Mouse (Mus musculus): ENCODE data around the gene Mb21d2.

DNA sequence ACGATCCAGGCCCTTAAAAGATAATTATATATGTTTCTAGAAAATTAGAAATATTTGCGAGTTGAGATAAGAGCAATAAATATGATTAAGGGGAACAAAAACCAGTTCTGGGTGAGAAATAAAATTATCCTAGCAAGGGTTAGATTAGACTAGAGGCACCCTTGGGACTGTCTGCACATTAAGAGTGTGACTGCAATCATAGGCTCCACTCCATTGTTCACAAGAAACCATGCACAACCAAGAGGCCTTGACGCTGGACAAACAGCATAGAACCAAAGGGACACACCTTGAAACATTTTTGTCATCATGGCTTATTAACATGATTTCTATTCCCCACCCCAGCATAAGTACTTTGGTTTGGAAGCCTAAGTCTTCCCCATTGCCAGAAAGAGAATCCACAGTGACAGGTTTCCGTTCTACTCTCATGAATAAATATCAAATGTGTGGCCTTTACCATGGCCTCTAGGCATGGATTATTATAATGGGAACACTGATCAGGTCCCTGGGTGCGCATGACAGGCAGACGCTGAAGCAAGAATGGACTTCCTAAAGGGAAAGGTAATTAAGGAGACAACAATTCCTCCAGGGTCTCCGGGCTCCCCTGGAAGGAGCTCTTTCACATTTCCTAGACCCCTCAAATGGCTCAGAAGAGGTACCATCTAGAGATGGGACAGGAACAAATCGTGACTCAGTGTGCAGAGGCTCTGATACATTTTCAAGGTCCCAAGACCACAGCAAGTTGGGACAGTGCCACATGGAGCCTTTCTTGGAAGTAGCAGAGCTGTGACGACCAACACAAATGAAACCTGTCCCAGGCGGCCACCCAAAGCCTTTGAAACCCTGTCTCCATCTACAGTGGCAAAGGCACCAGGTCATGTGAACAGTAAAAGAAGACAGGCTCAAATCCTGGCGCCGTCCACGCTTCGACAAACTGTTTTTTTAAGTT lies 26.6 kb downstream of the Mb21d2 start:
- TF ChIP-seq GATA1 (IDR thresholded peaks at IDR 0.05; ENCODE audit: low read length) (no peak), TAL1 (IDR thresholded peaks at IDR 0.05; ENCODE audit: low read length) (no peak)
